Mouse (Mus musculus): ENCODE data around the gene Acsl1. TPM values are rescaled to one million over a fixed set of nuclear protein-coding genes. Genes with fewer than 3 reads are reported as not detected.
A peak's percentile ranks its signal among the peaks of the same experiment; 100 is the strongest.

Acsl1 gene
- 14.1 and 14.6 TPM in 2 replicates for polyA plus RNA-seq (2016; fragmentation: Nextera tagmentation; extraction: Ambion mirVana)

GRCm38 (mm10) chr8:46470792-46471781, at the start of gene Acsl1:
Acsl1 (plus strand) TSS chr8:46471037.
- under 1% methylated on average over 98 of the region's 106 CpGs for WGBS
- H3K27ac ChIP-seq, result peak within 1 kb of the TSS; percentile 11; the same call in 1 of the 2 replicates
- peak within 1 kb of the TSS; percentile 94 for H3K4me2 ChIP-seq (replicated peaks)

DNA sequence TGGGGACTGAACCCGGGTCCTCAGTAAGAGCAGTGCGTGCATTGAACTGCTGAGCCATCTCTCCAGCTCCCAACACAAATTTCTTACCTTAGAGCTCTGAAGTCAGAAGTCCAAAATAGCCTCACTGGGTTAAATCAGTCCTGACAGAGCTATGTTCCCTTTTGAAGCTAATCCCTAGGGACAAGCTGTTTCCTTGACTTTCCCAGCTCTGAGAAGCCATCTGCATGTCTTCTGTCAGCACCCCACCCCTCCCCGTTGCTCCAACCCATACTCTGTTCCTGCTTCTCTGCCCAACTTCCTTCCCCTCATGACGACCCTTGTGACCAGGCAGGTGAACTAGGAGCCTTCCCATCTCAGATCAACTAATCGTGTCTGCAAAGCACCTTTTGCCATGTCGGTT, 49.3 kb upstream of the Acsl1 start:
- ATAC-seq (ENCODE audit: low FRiP score, low read depth), result no peak
- no peak overlapping the region for H3K4me3 ChIP-seq
- H3K4me1 ChIP-seq, result no peaks in the 10 kb centered on the region
- no peak overlapping the region for H3K27ac ChIP-seq
- H3K9me3 ChIP-seq, result 0 out of 2 replicates have a peak, but pooled peaks cover 3% of the 10 kb centered on the region
- H3K4me2 ChIP-seq (replicated peaks), result no peak overlapping the region
- no peaks in the 10 kb centered on the region for H3K36me3 ChIP-seq
- H3K9ac ChIP-seq, result no peak overlapping the region
- WGBS, result 72% methylated on average over 6 of the region's 6 CpGs
- no peaks in the 10 kb centered on the region for H3K27me3 ChIP-seq (replicated peaks)

More at GRCm38 (mm10) chr8:46470792-46471781, at the start of gene Acsl1:
- Histone ChIP-seq H3K4me1 (peaks cover 5% of the 10 kb centered on the region; the same call in 1 of the 2 replicates), H3K4me3 (peak within 1 kb of the TSS; percentile 71), H3K27me3 (replicated peaks) (no peaks in the 10 kb centered on the region), H3K36me3 (no peaks in the 10 kb centered on the region), H3K9me3 (no peaks in the 10 kb centered on the region), H3K9ac (peak within 1 kb of the TSS; percentile 74)
- ATAC-seq (ENCODE audit: low FRiP score, low read depth), result peak; percentile 97

DNA sequence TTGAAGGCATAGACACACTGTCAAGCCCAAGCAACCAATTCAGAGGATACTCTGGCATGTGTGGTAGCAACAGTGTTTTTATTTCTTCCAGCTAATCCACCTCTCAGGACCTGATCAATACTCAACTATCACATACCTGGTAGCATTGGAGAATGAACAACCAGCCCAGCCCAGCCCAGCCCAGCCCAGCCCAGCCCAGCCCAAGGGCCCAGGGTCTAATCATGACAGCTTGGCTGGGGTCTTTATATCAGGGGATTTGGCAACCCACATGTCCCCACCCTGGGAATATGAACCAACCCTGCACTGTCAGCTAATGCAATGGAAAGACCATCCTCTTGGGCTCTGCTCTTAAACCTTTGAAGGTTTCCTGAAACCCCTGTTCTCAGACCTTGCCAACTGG, 42.9 kb upstream of the Acsl1 start:
- H3K9me3 ChIP-seq, result no peaks in the 10 kb centered on the region
- H3K36me3 ChIP-seq, result no peaks in the 10 kb centered on the region
- no peak overlapping the region for H3K4me3 ChIP-seq
- no peak overlapping the region for H3K9ac ChIP-seq
- ATAC-seq (ENCODE audit: low FRiP score, low read depth), result no peak
- no peaks in the 10 kb centered on the region for H3K4me1 ChIP-seq
- no peak overlapping the region for H3K27ac ChIP-seq
- H3K4me2 ChIP-seq (replicated peaks), result no peak overlapping the region
- H3K27me3 ChIP-seq (replicated peaks), result no peaks in the 10 kb centered on the region

- WGBS, result 73% methylated on average over 7 of the region's 7 CpGs
- H3K9me3 ChIP-seq, result no peaks in the 10 kb centered on the region
- no peak overlapping the region for H3K4me2 ChIP-seq (replicated peaks)
- no peaks in the 10 kb centered on the region for H3K36me3 ChIP-seq
- no peak overlapping the region for H3K9ac ChIP-seq
- H3K4me1 ChIP-seq, result no peaks in the 10 kb centered on the region
- H3K27ac ChIP-seq, result no peak overlapping the region
- no peaks in the 10 kb centered on the region for H3K27me3 ChIP-seq (replicated peaks)
- H3K4me3 ChIP-seq, result no peak overlapping the region
- ATAC-seq (ENCODE audit: low FRiP score, low read depth), result no peak
Measured at GRCm38 (mm10) chr8:46429871-46430270, 41.0 kb upstream of the Acsl1 start.

- H3K27me3 ChIP-seq (replicated peaks), result no peaks in the 10 kb centered on the region
- H3K4me2 ChIP-seq (replicated peaks), result no peak overlapping the region
- H3K9me3 ChIP-seq, result no peaks in the 10 kb centered on the region
- H3K4me3 ChIP-seq, result no peak overlapping the region
- H3K27ac ChIP-seq, result no peak overlapping the region
- no peaks in the 10 kb centered on the region for H3K4me1 ChIP-seq
- H3K9ac ChIP-seq, result no peak overlapping the region
- no peak for ATAC-seq (ENCODE audit: low FRiP score, low read depth)
- WGBS, result 87% methylated on average over 4 of the region's 4 CpGs
- no peaks in the 10 kb centered on the region for H3K36me3 ChIP-seq
Measured at GRCm38 (mm10) chr8:46431921-46432320, 38.9 kb upstream of the Acsl1 start.

GRCm38 (mm10) chr8:46432581-46432980, 38.3 kb upstream of the Acsl1 start:
- 93% methylated on average over 3 of the region's 3 CpGs for WGBS
- H3K27me3 ChIP-seq (replicated peaks), result no peaks in the 10 kb centered on the region
- H3K9me3 ChIP-seq, result no peaks in the 10 kb centered on the region
- no peak overlapping the region for H3K9ac ChIP-seq
- no peak overlapping the region for H3K4me3 ChIP-seq
- no peaks in the 10 kb centered on the region for H3K36me3 ChIP-seq
- no peak overlapping the region for H3K27ac ChIP-seq
- no peak for ATAC-seq (ENCODE audit: low FRiP score, low read depth)
- H3K4me2 ChIP-seq (replicated peaks), result no peak overlapping the region
- no peaks in the 10 kb centered on the region for H3K4me1 ChIP-seq

GRCm38 (mm10) chr8:46433656-46434055, 37.2 kb upstream of the Acsl1 start:
- WGBS, result 76% methylated on average over 1 of the region's 1 CpGs
- H3K27ac ChIP-seq, result no peak overlapping the region
- H3K4me3 ChIP-seq, result no peak overlapping the region
- no peaks in the 10 kb centered on the region for H3K9me3 ChIP-seq
- no peak overlapping the region for H3K9ac ChIP-seq
- H3K4me1 ChIP-seq, result no peaks in the 10 kb centered on the region
- H3K27me3 ChIP-seq (replicated peaks), result no peaks in the 10 kb centered on the region
- no peak for ATAC-seq (ENCODE audit: low FRiP score, low read depth)
- H3K36me3 ChIP-seq, result no peaks in the 10 kb centered on the region
- no peak overlapping the region for H3K4me2 ChIP-seq (replicated peaks)

DNA sequence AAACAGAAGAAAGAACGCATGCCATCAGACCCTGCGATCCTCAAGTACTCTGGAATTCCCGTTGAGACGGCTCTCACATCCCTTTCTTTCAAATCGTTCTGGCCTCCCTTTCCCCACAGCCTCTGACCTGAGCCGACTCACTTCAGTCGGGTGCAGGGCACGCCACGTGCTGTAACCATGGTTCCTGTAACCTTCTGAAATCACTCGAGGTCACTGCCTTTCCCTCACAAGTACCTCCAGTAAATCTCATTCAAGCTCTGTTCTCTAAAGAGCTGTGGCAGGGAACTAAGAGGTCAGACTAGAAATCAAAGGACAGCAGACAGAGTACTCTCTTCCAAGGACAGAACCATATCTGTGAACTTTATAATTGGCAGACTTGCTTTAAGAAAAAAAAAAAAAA, 32.3 kb upstream of the Acsl1 start:
- H3K27ac ChIP-seq, result no peak overlapping the region

GRCm38 (mm10) chr8:46445964-46446915, 24.6 kb upstream of the Acsl1 start:
- no peak for ATAC-seq (ENCODE audit: low FRiP score, low read depth)
- WGBS, result 36% methylated on average over 12 of the region's 12 CpGs
- no peak overlapping the region for H3K4me3 ChIP-seq
- no peaks in the 10 kb centered on the region for H3K27me3 ChIP-seq (replicated peaks)
- H3K27ac ChIP-seq, result no peak overlapping the region
- H3K4me2 ChIP-seq (replicated peaks), result no peak overlapping the region
- peaks cover 2% of the 10 kb centered on the region; the same call in 1 of the 2 replicates for H3K4me1 ChIP-seq
- H3K9me3 ChIP-seq, result no peaks in the 10 kb centered on the region
- H3K36me3 ChIP-seq, result no peaks in the 10 kb centered on the region
- no peak overlapping the region for H3K9ac ChIP-seq

More for the DNA sequence above, 32.3 kb upstream of the Acsl1 start:
- no peak for ATAC-seq (ENCODE audit: low FRiP score, low read depth)
- Histone ChIP-seq H3K4me3 (no peak overlapping the region), H3K4me2 (replicated peaks) (no peak overlapping the region), H3K9ac (no peak overlapping the region), H3K4me1 (no peaks in the 10 kb centered on the region), H3K36me3 (no peaks in the 10 kb centered on the region), H3K9me3 (no peaks in the 10 kb centered on the region), H3K27me3 (replicated peaks) (no peaks in the 10 kb centered on the region)
- 69% methylated on average over 10 of the region's 10 CpGs for WGBS

DNA sequence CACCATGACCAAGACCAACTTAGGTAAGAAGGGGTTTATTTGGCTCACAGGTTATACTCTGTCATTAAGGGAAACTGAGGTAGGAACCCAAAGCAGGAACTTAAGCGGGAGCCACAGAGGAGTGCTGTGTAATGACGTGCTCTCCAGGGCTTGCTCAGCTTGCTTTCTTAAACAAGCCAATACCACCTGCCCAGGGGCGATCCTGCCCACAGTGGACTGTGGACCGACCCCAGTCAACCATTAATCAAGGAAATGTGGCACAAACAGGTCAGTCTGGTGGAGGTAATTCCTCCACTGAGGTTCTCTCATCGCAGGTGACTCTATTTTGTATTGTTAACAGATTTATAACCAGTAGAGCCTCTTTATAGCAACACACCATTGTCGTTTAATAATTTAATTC, 23.5 kb upstream of the Acsl1 start:
- Histone ChIP-seq H3K27ac (no peak overlapping the region), H3K36me3 (no peaks in the 10 kb centered on the region), H3K9ac (no peak overlapping the region), H3K4me1 (peaks cover 2% of the 10 kb centered on the region; the same call in 1 of the 2 replicates), H3K4me2 (replicated peaks) (no peak overlapping the region), H3K9me3 (no peaks in the 10 kb centered on the region), H3K4me3 (no peak overlapping the region), H3K27me3 (replicated peaks) (no peaks in the 10 kb centered on the region)
- no peak for ATAC-seq (ENCODE audit: low FRiP score, low read depth)
- WGBS, result 83% methylated on average over 6 of the region's 6 CpGs

DNA sequence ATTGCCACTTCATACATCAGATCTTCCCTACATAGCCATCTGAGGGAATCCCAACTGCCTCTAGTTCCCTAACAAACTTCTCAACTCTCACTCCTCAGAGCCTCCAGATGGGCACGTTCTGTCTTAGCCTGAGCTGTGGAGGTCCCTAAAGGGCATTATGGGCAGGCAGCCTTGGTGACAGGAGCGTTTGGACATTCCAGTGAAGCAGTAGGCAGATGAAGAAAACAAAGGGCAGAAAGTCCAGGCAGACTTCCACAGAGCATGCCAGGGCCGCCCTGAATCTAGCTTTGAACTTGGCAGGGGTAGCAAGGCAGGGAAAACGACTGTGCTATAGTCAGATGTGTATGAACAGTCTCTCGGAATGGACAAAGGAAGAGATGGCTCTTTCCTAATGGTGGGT, 22.2 kb upstream of the Acsl1 start:
- H3K27me3 ChIP-seq (replicated peaks), result no peaks in the 10 kb centered on the region
- H3K4me3 ChIP-seq, result no peak overlapping the region
- H3K9ac ChIP-seq, result no peak overlapping the region
- H3K36me3 ChIP-seq, result no peaks in the 10 kb centered on the region
- no peak overlapping the region for H3K27ac ChIP-seq
- ATAC-seq (ENCODE audit: low FRiP score, low read depth), result no peak
- H3K4me1 ChIP-seq, result peaks cover 2% of the 10 kb centered on the region; the same call in 1 of the 2 replicates
- no peak overlapping the region for H3K4me2 ChIP-seq (replicated peaks)
- WGBS, result 84% methylated on average over 5 of the region's 5 CpGs
- H3K9me3 ChIP-seq, result no peaks in the 10 kb centered on the region

GRCm38 (mm10) chr8:46449063-46449462, 21.8 kb upstream of the Acsl1 start:
- H3K9ac ChIP-seq, result no peak overlapping the region
- H3K27ac ChIP-seq, result no peak overlapping the region
- no peaks in the 10 kb centered on the region for H3K36me3 ChIP-seq
- no peak overlapping the region for H3K4me3 ChIP-seq
- H3K4me2 ChIP-seq (replicated peaks), result no peak overlapping the region
- 80% methylated on average over 4 of the region's 4 CpGs for WGBS
- H3K4me1 ChIP-seq, result peaks cover 2% of the 10 kb centered on the region; the same call in 1 of the 2 replicates
- H3K9me3 ChIP-seq, result no peaks in the 10 kb centered on the region
- ATAC-seq (ENCODE audit: low FRiP score, low read depth), result no peak
- H3K27me3 ChIP-seq (replicated peaks), result no peaks in the 10 kb centered on the region
